Mouse (Mus musculus): Measurements from ENCODE around the gene Arhgef18. TPM values are rescaled to one million over a fixed set of nuclear protein-coding genes. Genes with fewer than 3 reads are reported as not detected.

Arhgef18 gene
- polyA plus RNA-seq, 1 experiment from 2014 or later, result 1.8 TPM

Other genes with a start within 250 kb of the Arhgef18 start
- 20.5 and 25.7 TPM in 2 replicates for gene Insr, start 113.4 kb upstream of the Arhgef18 start, polyA plus RNA-seq (2015; fragmentation: Nextera tagmentation; extraction: Ambion mirVana)
- gene A430078G23Rik, start 39.6 kb upstream of the Arhgef18 start, polyA plus RNA-seq (2015; fragmentation: Nextera tagmentation; extraction: Ambion mirVana), result 1.2 TPM in 2 replicates
- gene Pex11g, start 74.7 kb downstream of the Arhgef18 start, polyA plus RNA-seq (2015; fragmentation: Nextera tagmentation; extraction: Ambion mirVana), result 6.7 and 8.0 TPM in 2 replicates
- not detected in 2 replicates for gene Tex45, start 77.9 kb downstream of the Arhgef18 start, polyA plus RNA-seq (2015; fragmentation: Nextera tagmentation; extraction: Ambion mirVana)
- 4.8 and 5.8 TPM in 2 replicates for gene Zfp358, start 100.1 kb downstream of the Arhgef18 start, polyA plus RNA-seq (2015; fragmentation: Nextera tagmentation; extraction: Ambion mirVana)
- gene Mcoln1, start 107.5 kb downstream of the Arhgef18 start, polyA plus RNA-seq (2015; fragmentation: Nextera tagmentation; extraction: Ambion mirVana), result 21.4 and 25.0 TPM in 2 replicates
- 9.2 and 11.9 TPM in 2 replicates for gene Pnpla6, start 122.4 kb downstream of the Arhgef18 start, polyA plus RNA-seq (2015; fragmentation: Nextera tagmentation; extraction: Ambion mirVana)
- 4.3 and 4.4 TPM in 2 replicates for gene C330021F23Rik, start 175.0 kb downstream of the Arhgef18 start, polyA plus RNA-seq (2015; fragmentation: Nextera tagmentation; extraction: Ambion mirVana)
- 1.7 and 1.9 TPM in 2 replicates for gene Camsap3, start 194.3 kb downstream of the Arhgef18 start, polyA plus RNA-seq (2015; fragmentation: Nextera tagmentation; extraction: Ambion mirVana)
- gene Xab2, start 228.3 kb downstream of the Arhgef18 start, polyA plus RNA-seq (2015; fragmentation: Nextera tagmentation; extraction: Ambion mirVana), result 27.3 and 31.0 TPM in 2 replicates
- gene Pet100, start 228.5 kb downstream of the Arhgef18 start, polyA plus RNA-seq (2015; fragmentation: Nextera tagmentation; extraction: Ambion mirVana), result 49.8 and 72.1 TPM in 2 replicates
- 0.09 and 0.22 TPM in 2 replicates for gene Pcp2, start 232.5 kb downstream of the Arhgef18 start, polyA plus RNA-seq (2015; fragmentation: Nextera tagmentation; extraction: Ambion mirVana)
- 49.8 and 50.7 TPM in 2 replicates for gene Stxbp2, start 237.9 kb downstream of the Arhgef18 start, polyA plus RNA-seq (2015; fragmentation: Nextera tagmentation; extraction: Ambion mirVana)

Data from liver, embryonic 15.5 days (tissue).